Mouse (Mus musculus): ENCODE data around the gene Cct6b.
"Not testable (repeated sequence)": the region's sequence is repeated elsewhere in the genome, so short reads cannot be mapped to it uniquely, and the experiment has no call there.

Cct6b gene

DNA sequence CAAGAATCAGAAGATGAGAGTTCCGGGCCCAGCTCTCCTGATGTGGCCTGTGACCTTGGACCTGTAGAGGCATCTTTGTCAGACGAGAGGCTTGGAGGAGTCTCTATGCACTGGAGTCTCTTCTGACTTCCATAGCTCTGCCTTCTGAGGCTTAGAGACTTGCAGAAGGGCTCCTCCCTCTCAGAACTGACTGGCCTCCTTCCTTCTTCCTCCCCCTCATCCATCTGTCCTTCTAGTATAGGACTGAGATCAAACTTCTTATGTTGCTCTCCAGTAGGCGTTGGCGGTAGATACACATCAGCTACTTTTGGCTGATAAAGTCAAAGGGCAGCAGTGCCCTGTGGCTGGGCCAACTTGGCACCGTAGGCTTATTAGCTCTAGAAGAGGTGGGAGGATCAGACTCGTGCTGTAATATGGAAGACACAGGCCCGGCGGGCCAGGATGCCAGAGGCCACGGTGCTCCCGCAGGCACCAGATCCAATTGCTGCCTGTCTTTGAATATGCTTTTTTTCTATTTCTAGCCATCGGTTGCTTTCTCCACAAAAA is 64.2 kb downstream of the Cct6b start:
- DNase-seq = no peak

DNA sequence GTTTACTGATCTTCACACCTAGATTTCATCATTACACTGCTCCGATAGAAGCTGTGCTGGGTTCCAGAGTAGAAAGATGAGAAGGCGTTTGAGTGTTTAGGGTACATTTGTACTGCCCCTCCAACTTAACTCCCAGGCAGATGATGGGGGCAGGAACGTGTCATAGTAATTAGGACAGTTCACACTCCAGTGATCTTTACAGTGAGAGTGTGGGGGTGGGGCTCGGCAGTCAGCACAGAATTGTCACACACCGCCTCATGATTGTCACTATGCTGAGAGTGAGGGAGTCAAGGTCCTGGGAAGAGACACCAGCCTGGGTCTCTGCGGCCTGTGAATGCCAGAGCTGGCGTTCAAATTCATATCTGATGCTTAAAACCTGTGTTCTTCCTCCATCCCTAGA is 68.2 kb downstream of the Cct6b start:
- no peak for DNase-seq

GRCm38 (mm10) chr11:82694947-82695346 is 69.2 kb downstream of the Cct6b start:
- DNase-seq = not testable (repeated sequence)

GRCm38 (mm10) chr11:82692668-82693067 is 71.5 kb downstream of the Cct6b start:
- no peak for DNase-seq

- no peak for DNase-seq
Measured at GRCm38 (mm10) chr11:82690476-82690875, 73.6 kb downstream of the Cct6b start.

DNA sequence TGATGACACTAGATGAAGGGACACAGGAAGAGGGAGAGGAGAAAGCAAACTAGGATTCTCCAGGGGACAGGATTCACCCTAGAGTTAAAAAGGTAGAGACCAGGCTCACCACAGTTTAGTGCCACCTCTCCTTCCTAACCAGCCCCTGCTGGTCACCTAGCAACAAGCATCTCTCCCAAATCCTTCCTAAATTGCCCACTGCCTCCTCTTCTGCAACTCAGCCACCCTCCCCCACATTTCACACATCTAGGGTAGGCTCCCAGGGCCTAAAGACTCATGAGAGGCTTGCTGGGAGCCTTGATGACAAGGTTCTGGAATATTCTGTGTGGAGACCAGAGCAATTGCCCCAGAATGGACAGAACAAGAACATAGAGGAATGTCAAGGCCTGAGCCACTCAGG is 76.5 kb downstream of the Cct6b start:
- no peak for DNase-seq

DNA sequence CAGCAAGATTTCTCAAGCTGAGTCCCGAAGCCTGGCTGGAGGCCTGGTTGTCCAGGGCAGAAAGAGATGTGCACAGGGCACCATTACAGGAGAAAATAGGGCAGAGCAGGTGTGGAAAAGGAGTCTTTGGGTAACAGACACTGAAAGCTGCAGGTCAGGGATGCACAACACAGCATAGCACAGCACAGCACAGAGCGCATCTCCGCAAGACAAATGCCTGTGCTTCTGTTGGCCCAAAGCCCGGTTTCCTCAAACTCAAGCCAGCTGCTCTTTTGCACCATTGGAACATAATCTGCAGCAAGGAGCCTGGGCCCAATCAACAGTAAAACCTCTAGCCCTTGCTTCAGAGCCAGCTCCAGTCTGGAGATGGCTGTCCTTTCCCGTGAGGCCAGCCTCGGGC is 79.4 kb downstream of the Cct6b start:
- peak; percentile 64 for DNase-seq

DNA sequence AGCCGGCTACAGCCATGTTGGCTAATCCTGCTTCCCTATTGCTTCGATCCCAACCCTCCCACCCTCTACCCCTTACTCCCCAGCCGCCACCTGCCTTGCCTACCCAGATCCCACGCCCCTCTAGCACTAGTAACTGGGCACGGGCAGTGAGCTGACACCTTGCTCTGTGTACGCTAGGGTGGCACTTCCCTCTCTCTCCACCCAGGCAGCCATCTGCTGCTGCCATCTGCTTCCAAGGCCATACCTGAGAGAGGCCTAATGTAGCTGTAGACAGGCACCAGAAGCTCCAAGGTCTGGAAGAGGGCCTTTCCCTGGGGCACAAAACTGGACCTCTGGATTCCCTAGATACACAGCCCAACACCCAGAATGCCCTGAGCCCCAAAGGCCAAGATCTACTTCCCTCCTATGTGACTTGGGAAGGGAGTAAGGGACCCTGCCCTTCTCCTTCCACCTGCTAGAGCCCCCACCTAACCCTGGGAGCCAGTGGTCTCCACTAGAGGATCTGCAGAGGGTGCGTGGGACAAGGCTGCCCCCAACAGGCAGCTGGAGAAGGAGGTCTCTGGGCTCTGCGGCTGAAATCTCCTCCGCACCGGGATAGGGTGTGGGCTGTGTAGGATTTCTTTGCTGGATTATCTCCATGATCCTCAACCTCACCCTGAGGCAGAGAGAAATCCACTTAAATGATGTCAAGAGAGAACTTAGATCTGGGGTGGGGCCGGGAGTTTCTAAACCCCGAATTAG is 80.2 kb downstream of the Cct6b start:
- peak; percentile 50 for DNase-seq

- no peak for DNase-seq
Measured at GRCm38 (mm10) chr11:82678561-82678960, 85.6 kb downstream of the Cct6b start.
